Mouse (Mus musculus) stomach, embryonic 15.5 days (tissue): ENCODE data around the gene Tmem185b. TPM values are rescaled to one million over a fixed set of nuclear protein-coding genes. Genes with fewer than 3 reads are reported as not detected.
A peak's percentile ranks its signal among the peaks of the same experiment; 100 is the strongest.

ENCODE experiments used
- ATAC-seq: fragments of 200-750 bp; cut with Nextera tagmentation; 2 replicates; pipeline ENCODE4 v1.8.0; 2017; ENCODE audit warnings: low read depth, moderate number of reproducible peaks, moderate TSS enrichment; ENCODE audit not compliant: insufficient read depth, low FRiP score
- H3K27ac ChIP-seq: fragments of 300-500 bp; sonication (generic); 2 replicates; pipeline ENCODE4 v1.5.1; 2015; ENCODE audit warnings: mild to moderate bottlenecking, inconsistent platforms
- H3K27me3 ChIP-seq: fragments of 300-500 bp; sonication (generic); replicated peaks from 2 replicates; pipeline ENCODE4 v1.6.1; 2015; ENCODE audit warnings: inconsistent platforms
- H3K36me3 ChIP-seq: fragments of 300-500 bp; sonication (generic); 2 replicates; pipeline ENCODE4 v1.6.1; 2015; ENCODE audit warnings: inconsistent platforms
- H3K4me1 ChIP-seq: fragments of 300-500 bp; sonication (generic); 2 replicates; pipeline ENCODE4 v1.6.1; 2015; ENCODE audit warnings: inconsistent platforms
- H3K4me2 ChIP-seq: fragments of 300-500 bp; sonication (generic); 2 replicates; pipeline ENCODE4 v1.6.1; 2015; ENCODE audit warnings: mild to moderate bottlenecking, inconsistent platforms
- H3K4me3 ChIP-seq: fragments of 300-500 bp; sonication (generic); replicated peaks from 2 replicates; pipeline ENCODE4 v1.5.1; 2015; ENCODE audit warnings: inconsistent platforms
- H3K9ac ChIP-seq: fragments of 300-500 bp; sonication (generic); 2 replicates; pipeline ENCODE4 v1.6.1; 2015; ENCODE audit warnings: inconsistent platforms
- H3K9me3 ChIP-seq: fragments of 300-500 bp; sonication (generic); 2 replicates; pipeline ENCODE4 v1.6.1; 2016; ENCODE audit warnings: inconsistent platforms
- WGBS: fragments of 180-500 bp; shearing (Covaris S2); methylation state at CpG from one replicate; pipeline ENCODE4 v1.1.7; 2015; 5-methylcytosine and 5-hydroxymethylcytosine counted together
- polyA plus RNA-seq: library from polyadenylated mRNA; unstranded; fragments of >200 nt; fragmentation: Nextera tagmentation; extraction: Ambion mirVana; gene quantifications from 2 replicates; pipeline ENCODE4 v1.2.1, GENCODE M21; 2015

The Tmem185b gene
- polyA plus RNA-seq, 1 experiment from 2014 or later: 22.9 TPM

DNA sequence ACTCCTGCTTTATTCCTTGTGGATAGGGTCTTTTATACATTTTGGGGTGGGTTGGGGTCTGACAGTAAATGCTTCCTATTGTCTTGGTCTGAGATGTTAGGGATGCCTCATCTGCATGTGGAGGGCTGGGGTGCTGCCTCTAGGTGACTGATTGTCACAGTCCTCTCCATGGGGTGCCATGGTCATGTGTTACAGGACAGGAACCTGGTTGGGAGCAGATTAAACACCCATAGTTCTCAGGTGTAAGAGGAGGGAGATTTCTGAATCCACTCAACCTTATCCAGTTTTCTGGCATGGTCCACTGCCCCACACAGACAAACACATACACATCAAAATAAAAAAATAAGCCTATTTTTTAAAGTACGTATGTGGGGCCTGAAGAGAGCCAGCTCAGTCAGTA lies 33.5 kb upstream of the Tmem185b start:
- H3K36me3 ChIP-seq: no peaks in the 10 kb centered on the region
- no peak overlapping the region for H3K9ac ChIP-seq
- no peak for ATAC-seq
- H3K4me1 ChIP-seq: peaks cover 14% of the 10 kb centered on the region
- no peak overlapping the region; the same call in 1 of the 2 replicates for H3K4me3 ChIP-seq
- 87% methylated on average over 1 of the region's 1 CpGs for WGBS
- H3K9me3 ChIP-seq: no peaks in the 10 kb centered on the region
- H3K27me3 ChIP-seq: no peaks in the 10 kb centered on the region
- H3K27ac ChIP-seq: peak overlapping the region; percentile 75
- peak overlapping the region; percentile 29 for H3K4me2 ChIP-seq

GRCm38 (mm10) chr1:119494024-119494711 lies 31.8 kb upstream of the Tmem185b start:
- Histone ChIP-seq H3K4me3 (no peak overlapping the region), H3K36me3 (no peaks in the 10 kb centered on the region), H3K27me3 (no peaks in the 10 kb centered on the region), H3K27ac (no peak overlapping the region), H3K4me2 (no peak overlapping the region), H3K4me1 (peaks cover 14% of the 10 kb centered on the region), H3K9me3 (no peaks in the 10 kb centered on the region), H3K9ac (no peak overlapping the region)
- WGBS: 62% methylated on average over 2 of the region's 2 CpGs
- no peak for ATAC-seq

DNA sequence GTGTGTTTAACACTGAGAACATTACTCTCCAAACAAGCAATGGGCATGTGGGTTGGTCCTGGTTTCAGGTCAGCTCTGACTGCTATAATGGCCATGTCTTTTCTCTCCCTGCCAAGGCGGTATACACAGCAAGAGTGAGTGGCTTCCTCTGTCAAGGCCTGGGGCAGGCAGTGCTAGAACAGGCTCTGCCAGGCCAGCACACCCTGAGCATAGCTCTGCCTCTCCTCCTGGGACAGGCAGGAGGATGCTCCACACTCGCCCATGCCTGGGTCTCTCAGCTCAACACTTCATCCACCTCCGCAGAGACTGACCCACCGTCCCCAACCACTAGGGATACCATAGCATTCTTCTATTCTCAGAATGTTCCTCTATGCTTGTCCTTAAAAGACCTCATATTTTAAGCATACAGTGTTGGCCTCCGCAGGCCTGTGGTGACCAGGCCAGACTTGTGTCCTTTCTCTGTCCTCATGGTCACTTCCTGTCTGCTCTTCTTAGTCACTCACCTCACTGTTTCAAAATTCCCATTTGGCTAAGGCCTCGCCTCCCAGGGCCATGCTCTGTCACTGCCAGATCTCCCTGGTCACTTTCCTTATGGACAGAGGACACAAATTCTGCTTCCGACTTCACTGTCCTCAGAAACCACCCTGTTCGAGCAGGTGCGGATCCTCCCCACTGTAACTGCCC lies 31.1 kb upstream of the Tmem185b start:
- H3K27ac ChIP-seq: no peak overlapping the region
- no peaks in the 10 kb centered on the region for H3K27me3 ChIP-seq
- 91% methylated on average over 9 of the region's 9 CpGs for WGBS
- no peaks in the 10 kb centered on the region for H3K9me3 ChIP-seq
- peaks cover 14% of the 10 kb centered on the region for H3K4me1 ChIP-seq
- no peak overlapping the region for H3K4me2 ChIP-seq
- H3K9ac ChIP-seq: no peak overlapping the region
- no peaks in the 10 kb centered on the region for H3K36me3 ChIP-seq
- ATAC-seq: no peak
- no peak overlapping the region for H3K4me3 ChIP-seq

- Histone ChIP-seq H3K4me3 (no peak overlapping the region), H3K27me3 (no peaks in the 10 kb centered on the region), H3K4me1 (peaks cover 14% of the 10 kb centered on the region), H3K36me3 (no peaks in the 10 kb centered on the region), H3K27ac (no peak overlapping the region), H3K4me2 (no peak overlapping the region), H3K9ac (no peak overlapping the region), H3K9me3 (no peaks in the 10 kb centered on the region)
- no peak for ATAC-seq
- 90% methylated on average over 6 of the region's 6 CpGs for WGBS
Measured at GRCm38 (mm10) chr1:119495396-119495775, 30.6 kb upstream of the Tmem185b start.

- Histone ChIP-seq H3K4me3 (no peak overlapping the region), H3K27me3 (no peaks in the 10 kb centered on the region), H3K9me3 (no peaks in the 10 kb centered on the region), H3K4me1 (peaks cover 5% of the 10 kb centered on the region; the same call in 1 of the 2 replicates), H3K4me2 (no peak overlapping the region), H3K27ac (no peak overlapping the region), H3K36me3 (0 out of 2 replicates have a peak, but pooled peaks cover 6% of the 10 kb centered on the region), H3K9ac (no peak overlapping the region)
- no peak for ATAC-seq
- 73% methylated on average over 5 of the region's 5 CpGs for WGBS
Measured at GRCm38 (mm10) chr1:119497346-119498004, 28.5 kb upstream of the Tmem185b start.

- no peak overlapping the region for H3K4me3 ChIP-seq
- WGBS: 78% methylated on average over 9 of the region's 9 CpGs
- ATAC-seq: no peak
- H3K9me3 ChIP-seq: no peaks in the 10 kb centered on the region
- no peak overlapping the region for H3K9ac ChIP-seq
- no peak overlapping the region for H3K4me2 ChIP-seq
- H3K27me3 ChIP-seq: no peaks in the 10 kb centered on the region
- H3K36me3 ChIP-seq: 0 out of 2 replicates have a peak, but pooled peaks cover 6% of the 10 kb centered on the region
- 0 out of 2 replicates have a peak overlapping the region, but pooled peaks have one; percentile 18 for H3K27ac ChIP-seq
- peaks cover 15% of the 10 kb centered on the region for H3K4me1 ChIP-seq
Measured at GRCm38 (mm10) chr1:119498536-119499231, 27.3 kb upstream of the Tmem185b start.

- Histone ChIP-seq H3K9me3 (no peaks in the 10 kb centered on the region), H3K9ac (no peak overlapping the region), H3K36me3 (0 out of 2 replicates have a peak, but pooled peaks cover 6% of the 10 kb centered on the region), H3K27ac (no peak overlapping the region), H3K4me3 (no peak overlapping the region), H3K27me3 (no peaks in the 10 kb centered on the region), H3K4me2 (no peak overlapping the region), H3K4me1 (peaks cover 14% of the 10 kb centered on the region)
- WGBS: 87% methylated on average over 10 of the region's 10 CpGs
- no peak for ATAC-seq
Measured at GRCm38 (mm10) chr1:119499456-119499855, 26.5 kb upstream of the Tmem185b start.

- Histone ChIP-seq H3K27ac (no peak overlapping the region), H3K4me1 (peaks cover 19% of the 10 kb centered on the region), H3K9me3 (no peaks in the 10 kb centered on the region), H3K4me3 (no peak overlapping the region), H3K4me2 (no peak overlapping the region), H3K27me3 (no peaks in the 10 kb centered on the region), H3K36me3 (0 out of 2 replicates have a peak, but pooled peaks cover 6% of the 10 kb centered on the region), H3K9ac (no peak overlapping the region)
- ATAC-seq: no peak
- WGBS: 66% methylated on average over 8 of the region's 8 CpGs
Measured at GRCm38 (mm10) chr1:119501881-119502280, 24.1 kb upstream of the Tmem185b start.

- H3K36me3 ChIP-seq: 0 out of 2 replicates have a peak, but pooled peaks cover 6% of the 10 kb centered on the region
- H3K27me3 ChIP-seq: no peaks in the 10 kb centered on the region
- H3K27ac ChIP-seq: no peak overlapping the region
- H3K4me1 ChIP-seq: peaks cover 19% of the 10 kb centered on the region
- H3K4me3 ChIP-seq: peak overlapping the region; percentile 85
- no peak for ATAC-seq
- no peaks in the 10 kb centered on the region for H3K9me3 ChIP-seq
- H3K4me2 ChIP-seq: peak overlapping the region; percentile 80
- H3K9ac ChIP-seq: no peak overlapping the region
- WGBS: 85% methylated on average over 11 of the region's 11 CpGs
Measured at GRCm38 (mm10) chr1:119502729-119503128, 23.2 kb upstream of the Tmem185b start.

DNA sequence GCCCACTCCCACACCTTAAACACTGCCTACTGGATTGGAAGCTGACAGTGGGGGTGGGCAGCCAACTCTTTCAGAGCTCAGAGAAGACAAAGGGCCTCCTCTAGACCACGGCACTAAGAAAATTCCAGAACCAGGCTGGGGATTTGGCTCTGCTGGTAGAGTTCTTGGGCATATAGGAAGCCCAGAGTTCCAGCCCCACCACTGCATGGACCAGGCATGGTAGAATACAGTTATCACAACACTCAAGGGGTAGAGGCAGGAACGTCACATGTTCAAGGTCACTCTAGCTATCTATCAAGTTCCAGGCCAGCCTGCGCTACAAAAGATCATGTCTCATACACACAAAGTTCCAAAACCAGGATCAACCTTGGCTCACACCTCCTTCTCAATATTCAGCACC lies 22.8 kb upstream of the Tmem185b start:
- 0 out of 2 replicates have a peak, but pooled peaks cover 6% of the 10 kb centered on the region for H3K36me3 ChIP-seq
- WGBS: 70% methylated on average over 3 of the region's 3 CpGs
- H3K4me3 ChIP-seq: peak overlapping the region; percentile 85
- peaks cover 19% of the 10 kb centered on the region for H3K4me1 ChIP-seq
- ATAC-seq: no peak
- H3K9ac ChIP-seq: peak overlapping the region; percentile 47; the same call in 1 of the 2 replicates
- H3K27ac ChIP-seq: peak overlapping the region; percentile 83; the same call in 1 of the 2 replicates
- no peaks in the 10 kb centered on the region for H3K9me3 ChIP-seq
- H3K4me2 ChIP-seq: peak overlapping the region; percentile 80
- no peaks in the 10 kb centered on the region for H3K27me3 ChIP-seq

- no peaks in the 10 kb centered on the region for H3K27me3 ChIP-seq
- peak overlapping the region; percentile 80 for H3K4me2 ChIP-seq
- 9% methylated on average over 5 of the region's 5 CpGs for WGBS
- H3K4me3 ChIP-seq: peak overlapping the region; percentile 85
- no peak for ATAC-seq
- peak overlapping the region; percentile 83 for H3K27ac ChIP-seq
- H3K36me3 ChIP-seq: 0 out of 2 replicates have a peak, but pooled peaks cover 6% of the 10 kb centered on the region
- H3K4me1 ChIP-seq: peaks cover 21% of the 10 kb centered on the region
- H3K9ac ChIP-seq: peak overlapping the region; percentile 47; the same call in 1 of the 2 replicates
- H3K9me3 ChIP-seq: no peaks in the 10 kb centered on the region
Measured at GRCm38 (mm10) chr1:119503808-119504207, 22.2 kb upstream of the Tmem185b start.
